Mouse (Mus musculus) testis, adult 10 weeks (tissue): ENCODE data around the gene Ddi1. TPM values are rescaled to one million over a fixed set of nuclear protein-coding genes. Genes with fewer than 3 reads are reported as not detected.

Experiments used
- polyA plus RNA-seq: library from polyadenylated mRNA; stranded (reverse); fragments of 350-450 nt; fragmentation: Illumina TruSeq; extraction: RNeasy Lipid Tissue Mini Kit (QIAGEN cat#74804); gene quantifications from one replicate; pipeline ENCODE4 v1.2.3, GENCODE M21; 2014; ENCODE audit warnings: low read depth, low replicate concordance

Ddi1 gene
- 64.9 TPM for polyA plus RNA-seq

GRCm38 (mm10) chr9:6269796-6270280, at the start of gene Ddi1:
Gene Ddi1, minus strand, starts transcription at chr9:6269846.

Other genes with a start within 250 kb of the Ddi1 start
- gene Pdgfd, start 101.3 kb downstream of the Ddi1 start, polyA plus RNA-seq = 8.0 TPM